Mouse (Mus musculus): ENCODE results near the gene Ccdc116.

DNA sequence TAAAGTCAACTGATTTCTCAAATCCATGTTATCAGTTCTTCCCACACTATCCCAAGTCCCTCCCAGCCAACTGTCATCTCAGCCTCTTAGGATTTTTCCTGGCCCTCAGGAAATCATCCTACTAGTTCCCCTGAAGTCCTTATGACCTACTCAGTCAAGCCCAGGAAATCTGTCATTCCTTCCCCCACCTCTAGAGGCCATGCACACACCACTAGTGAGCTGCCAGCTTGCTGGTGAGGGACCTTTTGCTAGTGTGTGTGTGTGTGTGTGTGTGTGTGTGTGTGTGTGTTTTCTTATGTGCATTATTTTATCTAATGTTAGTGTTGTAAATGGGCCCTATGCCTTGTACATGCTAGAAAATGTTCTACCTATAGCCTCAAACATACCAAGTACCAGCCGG, 19.7 kb downstream of the Ccdc116 start:
- TF ChIP-seq GATA1 (IDR thresholded peaks at IDR 0.05; ENCODE audit: borderline replicate concordance, low read length) (no peak), FLI1 (IDR thresholded peaks at IDR 0.05; ENCODE audit: low read length) (no peak)
